8 mouse cellular contexts compared by ENCODE assay signal in genomic region chr3:90051441-90052350, GRCm38 (mm10). TPM values are rescaled to one million over a fixed set of nuclear protein-coding genes. Genes with fewer than 3 reads are reported as not detected.
DNase-seq lines count a peak whose midpoint lies in the region; ATAC-seq and TF ChIP-seq lines count a peak whose summit lies in the region.

Gene 4933434E20Rik, plus strand, starts transcription at chr3:90051636.

- TF ChIP-seq POLR2A in spleen, adult 2 months (IDR thresholded peaks at IDR 0.05; ENCODE audit: low read depth, low read length), result no peak

- no peaks in the 10 kb centered on the region for H3K9me3 ChIP-seq in embryonic facial prominence, embryonic 10.5 days
- H3K9me3 ChIP-seq in intestine, embryonic 15.5 days, result no peaks in the 10 kb centered on the region
- no peaks in the 10 kb centered on the region for H3K9me3 ChIP-seq in limb, embryonic 12.5 days
- H3K9me3 ChIP-seq in midbrain, embryonic 13.5 days, result no peaks in the 10 kb centered on the region

- peak; percentile 45 to 61 for DNase-seq in spleen, adult 2 months (ENCODE audit: low read depth in 1 of 2, low spot score in 2 of 2)
- DNase-seq in spleen, adult 12 weeks (ENCODE audit: low spot score), result no peak
- DNase-seq in embryonic facial prominence, embryonic 10.5 days (ENCODE audit: low spot score), result peak; percentile 80
- DNase-seq in gastrocnemius, postnatal 4 days (ENCODE audit: low spot score in 2 of 2), result peak; percentile 53 to 64
- peak; percentile 59 to 64 for DNase-seq in spleen, postnatal 36 days (ENCODE audit: low spot score in 2 of 2)

- peak within 1 kb of the TSS; percentile 96 for H3K9ac ChIP-seq in intestine, embryonic 15.5 days
- H3K9ac ChIP-seq in limb, embryonic 12.5 days (replicated peaks), result peak within 1 kb of the TSS; percentile 98
- peak within 1 kb of the TSS; percentile 99 for H3K9ac ChIP-seq in midbrain, embryonic 13.5 days (replicated peaks)

- H3K36me3 ChIP-seq in spleen, adult 2 months (ENCODE audit: control insufficient read depth, insufficient read depth, low read length), result peaks cover 6% of the 10 kb centered on the region
- peaks cover 45% of the 10 kb centered on the region for H3K36me3 ChIP-seq in embryonic facial prominence, embryonic 10.5 days (replicated peaks)
- peaks cover 3% of the 10 kb centered on the region; the same call in 1 of the 2 replicates for H3K36me3 ChIP-seq in intestine, embryonic 15.5 days
- peaks cover 30% of the 10 kb centered on the region for H3K36me3 ChIP-seq in limb, embryonic 12.5 days
- H3K36me3 ChIP-seq in midbrain, embryonic 13.5 days, result peaks cover 20% of the 10 kb centered on the region

- H3K27ac ChIP-seq in spleen, adult 2 months (ENCODE audit: insufficient read depth, low read length), result peak within 1 kb of the TSS; percentile 95
- H3K27ac ChIP-seq in embryonic facial prominence, embryonic 10.5 days (replicated peaks), result peak within 1 kb of the TSS; percentile 98
- H3K27ac ChIP-seq in intestine, embryonic 15.5 days, result peak within 1 kb of the TSS; percentile 95
- peak within 1 kb of the TSS; percentile 96 for H3K27ac ChIP-seq in limb, embryonic 12.5 days
- H3K27ac ChIP-seq in midbrain, embryonic 13.5 days, result peak within 1 kb of the TSS; percentile 94

- H3K4me2 ChIP-seq in intestine, embryonic 15.5 days (replicated peaks), result peak within 1 kb of the TSS; percentile 61
- peak within 1 kb of the TSS; percentile 76 for H3K4me2 ChIP-seq in limb, embryonic 12.5 days
- H3K4me2 ChIP-seq in midbrain, embryonic 13.5 days (replicated peaks), result peak within 1 kb of the TSS; percentile 71

- peak within 1 kb of the TSS; percentile 99 for H3K4me3 ChIP-seq in spleen, adult 2 months (ENCODE audit: extremely low read depth, insufficient read depth, insufficient read length)
- peak within 1 kb of the TSS; percentile 90 for H3K4me3 ChIP-seq in embryonic facial prominence, embryonic 10.5 days
- H3K4me3 ChIP-seq in intestine, embryonic 15.5 days (replicated peaks), result peak within 1 kb of the TSS; percentile 81
- H3K4me3 ChIP-seq in limb, embryonic 12.5 days (replicated peaks), result peak within 1 kb of the TSS; percentile 85
- peak within 1 kb of the TSS; percentile 94 for H3K4me3 ChIP-seq in midbrain, embryonic 13.5 days (replicated peaks)

- H3K4me1 ChIP-seq in spleen, adult 2 months (ENCODE audit: control insufficient read depth, insufficient read depth, insufficient read length), result peaks cover 2% of the 10 kb centered on the region
- peaks cover 27% of the 10 kb centered on the region for H3K4me1 ChIP-seq in embryonic facial prominence, embryonic 10.5 days
- peaks cover 2% of the 10 kb centered on the region for H3K4me1 ChIP-seq in intestine, embryonic 15.5 days (replicated peaks)
- H3K4me1 ChIP-seq in limb, embryonic 12.5 days (replicated peaks), result peaks cover 22% of the 10 kb centered on the region
- peaks cover 46% of the 10 kb centered on the region for H3K4me1 ChIP-seq in midbrain, embryonic 13.5 days (replicated peaks)

- H3K27me3 ChIP-seq in spleen, adult 2 months (ENCODE audit: control insufficient read depth, insufficient read depth, low read length), result no peaks in the 10 kb centered on the region; the same call in 1 of the 2 replicates
- no peaks in the 10 kb centered on the region for H3K27me3 ChIP-seq in embryonic facial prominence, embryonic 10.5 days (replicated peaks; ENCODE audit: low read depth, poor library complexity, severe bottlenecking)
- H3K27me3 ChIP-seq in intestine, embryonic 15.5 days (replicated peaks), result no peaks in the 10 kb centered on the region
- no peaks in the 10 kb centered on the region for H3K27me3 ChIP-seq in limb, embryonic 12.5 days
- H3K27me3 ChIP-seq in midbrain, embryonic 13.5 days, result no peaks in the 10 kb centered on the region

- no peak for TF ChIP-seq CTCF in spleen, adult 2 months (IDR thresholded peaks at IDR 0.05; ENCODE audit: extremely low read depth, insufficient read depth, insufficient read length, insufficient replicate concordance)

- WGBS in spleen, adult 2 months, result 2% methylated on average over 39 of the region's 43 CpGs
- WGBS in embryonic facial prominence, embryonic 10.5 days, result under 1% methylated on average over 43 of the region's 43 CpGs
- under 1% methylated on average over 43 of the region's 43 CpGs for WGBS in intestine, embryonic 15.5 days
- WGBS in limb, embryonic 12.5 days, result under 1% methylated on average over 43 of the region's 43 CpGs
- WGBS in midbrain, embryonic 13.5 days, result 1% methylated on average over 42 of the region's 43 CpGs

- ATAC-seq in intestine, embryonic 15.5 days, result peak; percentile 70
- peak; percentile 81 for ATAC-seq in limb, embryonic 12.5 days (ENCODE audit: insufficient number of reproducible peaks, insufficient read depth, low FRiP score, low TSS enrichment, low read depth)
- ATAC-seq in midbrain, embryonic 13.5 days, result peak; percentile 87

RNA-seq across cellular contexts. Expression of gene 4933434E20Rik, which starts in this region (rescaled TPM):
- 24.0 and 24.5 TPM in 2 replicates for polyA plus RNA-seq in spleen, adult 2 months (2012; rRNA removed)
- polyA plus RNA-seq in embryonic facial prominence, embryonic 10.5 days (2016; fragmentation: Nextera tagmentation; extraction: Ambion mirVana), result 181 and 195 TPM in 2 replicates
- total RNA-seq in gastrocnemius, postnatal 4 days (2021), result 10 to 100 TPM; 53.4 to 54.4 TPM
- polyA plus RNA-seq in intestine, embryonic 15.5 days (2015; fragmentation: Nextera tagmentation; extraction: Ambion mirVana), result 188 TPM in 2 replicates
- 143 and 166 TPM in 2 replicates for polyA plus RNA-seq in limb, embryonic 12.5 days (2016; fragmentation: Nextera tagmentation; extraction: Ambion mirVana)
- polyA plus RNA-seq in midbrain, embryonic 13.5 days (2015; fragmentation: Nextera tagmentation; extraction: Ambion mirVana), result 241 and 251 TPM in 2 replicates
